Mouse (Mus musculus): ENCODE data around the gene Rsph14. TPM values are rescaled to one million over a fixed set of nuclear protein-coding genes. Genes with fewer than 3 reads are reported as not detected.
A peak's percentile ranks its signal among the peaks of the same experiment; 100 is the strongest.

Rsph14 gene
- polyA plus RNA-seq, 1 experiment from 2014 or later, result not detected

GRCm38 (mm10) chr10:74990584-74991322 is 41.6 kb downstream of the Rsph14 start:
- Histone ChIP-seq H3K27me3 (ENCODE audit: control insufficient read depth, insufficient read depth, low read length) (no peaks in the 10 kb centered on the region), H3K27ac (ENCODE audit: low read length) (no peak overlapping the region), H3K9ac (ENCODE audit: low read length) (peak overlapping the region; percentile 55; the same call in 1 of the 2 replicates), H3K4me3 (replicated peaks; ENCODE audit: low read length) (no peak overlapping the region), H3K9me3 (replicated peaks; ENCODE audit: control insufficient read depth, low read length) (no peaks in the 10 kb centered on the region), H3K4me1 (ENCODE audit: control insufficient read depth, insufficient read depth, low read length) (peaks cover 23% of the 10 kb centered on the region), H3K36me3 (ENCODE audit: control insufficient read depth, insufficient read depth, low read length) (0 out of 2 replicates have a peak, but pooled peaks cover 5% of the 10 kb centered on the region), H3K4me2 (ENCODE audit: low read depth, low read length) (no peak overlapping the region)
- ATAC-seq (ENCODE audit: insufficient read depth, low FRiP score), result no peak
- 45% methylated on average over 26 of the region's 26 CpGs for WGBS

- Histone ChIP-seq H3K9me3 (replicated peaks; ENCODE audit: control insufficient read depth, low read length) (no peaks in the 10 kb centered on the region), H3K4me1 (ENCODE audit: control insufficient read depth, insufficient read depth, low read length) (peaks cover 15% of the 10 kb centered on the region), H3K9ac (ENCODE audit: low read length) (no peak overlapping the region), H3K27ac (ENCODE audit: low read length) (no peak overlapping the region), H3K4me2 (ENCODE audit: low read depth, low read length) (no peak overlapping the region), H3K4me3 (replicated peaks; ENCODE audit: low read length) (no peak overlapping the region), H3K36me3 (ENCODE audit: control insufficient read depth, insufficient read depth, low read length) (0 out of 2 replicates have a peak, but pooled peaks cover 5% of the 10 kb centered on the region), H3K27me3 (ENCODE audit: control insufficient read depth, insufficient read depth, low read length) (no peaks in the 10 kb centered on the region)
- WGBS, result 78% methylated on average over 4 of the region's 4 CpGs
- ATAC-seq (ENCODE audit: insufficient read depth, low FRiP score), result no peak
Measured at GRCm38 (mm10) chr10:74989814-74990213, 42.6 kb downstream of the Rsph14 start.

- no peaks in the 10 kb centered on the region for H3K9me3 ChIP-seq (replicated peaks; ENCODE audit: control insufficient read depth, low read length)
- peak; percentile 62 for ATAC-seq (ENCODE audit: insufficient read depth, low FRiP score)
- H3K4me2 ChIP-seq (ENCODE audit: low read depth, low read length), result no peak overlapping the region
- no peaks in the 10 kb centered on the region for H3K27me3 ChIP-seq (ENCODE audit: control insufficient read depth, insufficient read depth, low read length)
- WGBS, result 52% methylated on average over 14 of the region's 14 CpGs
- no peak overlapping the region for H3K9ac ChIP-seq (ENCODE audit: low read length)
- no peak overlapping the region for H3K27ac ChIP-seq (ENCODE audit: low read length)
- H3K4me3 ChIP-seq (replicated peaks; ENCODE audit: low read length), result no peak overlapping the region
- 0 out of 2 replicates have a peak, but pooled peaks cover 5% of the 10 kb centered on the region for H3K36me3 ChIP-seq (ENCODE audit: control insufficient read depth, insufficient read depth, low read length)
- H3K4me1 ChIP-seq (ENCODE audit: control insufficient read depth, insufficient read depth, low read length), result peaks cover 9% of the 10 kb centered on the region
Measured at GRCm38 (mm10) chr10:74987698-74988470, 44.5 kb downstream of the Rsph14 start.

GRCm38 (mm10) chr10:74983176-74983575 is 49.2 kb downstream of the Rsph14 start:
- H3K36me3 ChIP-seq (ENCODE audit: control insufficient read depth, insufficient read depth, low read length), result no peaks in the 10 kb centered on the region
- H3K27ac ChIP-seq (ENCODE audit: low read length), result no peak overlapping the region
- H3K27me3 ChIP-seq (ENCODE audit: control insufficient read depth, insufficient read depth, low read length), result no peaks in the 10 kb centered on the region
- no peaks in the 10 kb centered on the region for H3K9me3 ChIP-seq (replicated peaks; ENCODE audit: control insufficient read depth, low read length)
- no peak overlapping the region for H3K4me2 ChIP-seq (ENCODE audit: low read depth, low read length)
- ATAC-seq (ENCODE audit: insufficient read depth, low FRiP score), result no peak
- H3K4me3 ChIP-seq (replicated peaks; ENCODE audit: low read length), result no peak overlapping the region
- H3K9ac ChIP-seq (ENCODE audit: low read length), result no peak overlapping the region
- H3K4me1 ChIP-seq (ENCODE audit: control insufficient read depth, insufficient read depth, low read length), result peaks cover 6% of the 10 kb centered on the region
- 70% methylated on average over 8 of the region's 8 CpGs for WGBS

- no peak overlapping the region for H3K27ac ChIP-seq (ENCODE audit: low read length)
- H3K27me3 ChIP-seq (ENCODE audit: control insufficient read depth, insufficient read depth, low read length), result no peaks in the 10 kb centered on the region
- ATAC-seq (ENCODE audit: insufficient read depth, low FRiP score), result no peak
- H3K4me3 ChIP-seq (replicated peaks; ENCODE audit: low read length), result no peak overlapping the region
- H3K4me2 ChIP-seq (ENCODE audit: low read depth, low read length), result no peak overlapping the region
- no peaks in the 10 kb centered on the region for H3K4me1 ChIP-seq (ENCODE audit: control insufficient read depth, insufficient read depth, low read length)
- no peak overlapping the region for H3K9ac ChIP-seq (ENCODE audit: low read length)
- WGBS, result 84% methylated on average over 12 of the region's 12 CpGs
- H3K9me3 ChIP-seq (replicated peaks; ENCODE audit: control insufficient read depth, low read length), result no peaks in the 10 kb centered on the region
- H3K36me3 ChIP-seq (ENCODE audit: control insufficient read depth, insufficient read depth, low read length), result no peaks in the 10 kb centered on the region
Measured at GRCm38 (mm10) chr10:74981159-74981558, 51.2 kb downstream of the Rsph14 start.

GRCm38 (mm10) chr10:74978056-74978455 is 54.3 kb downstream of the Rsph14 start:
- 78% methylated on average over 4 of the region's 4 CpGs for WGBS
- ATAC-seq (ENCODE audit: insufficient read depth, low FRiP score), result no peak
- no peaks in the 10 kb centered on the region for H3K27me3 ChIP-seq (ENCODE audit: control insufficient read depth, insufficient read depth, low read length)

GRCm38 (mm10) chr10:74976429-74976828 is 56.0 kb downstream of the Rsph14 start:
- 65% methylated on average over 7 of the region's 7 CpGs for WGBS
- H3K9me3 ChIP-seq (replicated peaks; ENCODE audit: control insufficient read depth, low read length), result no peaks in the 10 kb centered on the region
- no peaks in the 10 kb centered on the region for H3K36me3 ChIP-seq (ENCODE audit: control insufficient read depth, insufficient read depth, low read length)
- no peak overlapping the region for H3K4me3 ChIP-seq (replicated peaks; ENCODE audit: low read length)
- H3K4me2 ChIP-seq (ENCODE audit: low read depth, low read length), result no peak overlapping the region
- H3K27ac ChIP-seq (ENCODE audit: low read length), result no peak overlapping the region
- no peak for ATAC-seq (ENCODE audit: insufficient read depth, low FRiP score)
- H3K4me1 ChIP-seq (ENCODE audit: control insufficient read depth, insufficient read depth, low read length), result no peaks in the 10 kb centered on the region
- no peak overlapping the region for H3K9ac ChIP-seq (ENCODE audit: low read length)
- H3K27me3 ChIP-seq (ENCODE audit: control insufficient read depth, insufficient read depth, low read length), result no peaks in the 10 kb centered on the region

More at GRCm38 (mm10) chr10:74978056-74978455, 54.3 kb downstream of the Rsph14 start:
- Histone ChIP-seq H3K27ac (ENCODE audit: low read length) (no peak overlapping the region), H3K9ac (ENCODE audit: low read length) (no peak overlapping the region), H3K4me1 (ENCODE audit: control insufficient read depth, insufficient read depth, low read length) (no peaks in the 10 kb centered on the region), H3K9me3 (replicated peaks; ENCODE audit: control insufficient read depth, low read length) (no peaks in the 10 kb centered on the region), H3K4me3 (replicated peaks; ENCODE audit: low read length) (no peak overlapping the region), H3K36me3 (ENCODE audit: control insufficient read depth, insufficient read depth, low read length) (no peaks in the 10 kb centered on the region), H3K4me2 (ENCODE audit: low read depth, low read length) (no peak overlapping the region)

- Histone ChIP-seq H3K4me2 (ENCODE audit: low read depth, low read length) (no peak overlapping the region), H3K27me3 (ENCODE audit: control insufficient read depth, insufficient read depth, low read length) (no peaks in the 10 kb centered on the region), H3K9me3 (replicated peaks; ENCODE audit: control insufficient read depth, low read length) (no peaks in the 10 kb centered on the region), H3K4me3 (replicated peaks; ENCODE audit: low read length) (no peak overlapping the region), H3K36me3 (ENCODE audit: control insufficient read depth, insufficient read depth, low read length) (no peaks in the 10 kb centered on the region), H3K9ac (ENCODE audit: low read length) (no peak overlapping the region), H3K27ac (ENCODE audit: low read length) (no peak overlapping the region), H3K4me1 (ENCODE audit: control insufficient read depth, insufficient read depth, low read length) (no peaks in the 10 kb centered on the region)
- 53% methylated on average over 7 of the region's 7 CpGs for WGBS
- no peak for ATAC-seq (ENCODE audit: insufficient read depth, low FRiP score)
Measured at GRCm38 (mm10) chr10:74975626-74976025, 56.8 kb downstream of the Rsph14 start.

- WGBS, result 71% methylated on average over 6 of the region's 6 CpGs
- no peak overlapping the region for H3K4me3 ChIP-seq (replicated peaks; ENCODE audit: low read length)
- no peak for ATAC-seq (ENCODE audit: insufficient read depth, low FRiP score)
- no peak overlapping the region for H3K4me2 ChIP-seq (ENCODE audit: low read depth, low read length)
- no peak overlapping the region for H3K9ac ChIP-seq (ENCODE audit: low read length)
- H3K27ac ChIP-seq (ENCODE audit: low read length), result no peak overlapping the region
- no peaks in the 10 kb centered on the region for H3K36me3 ChIP-seq (ENCODE audit: control insufficient read depth, insufficient read depth, low read length)
- no peaks in the 10 kb centered on the region for H3K27me3 ChIP-seq (ENCODE audit: control insufficient read depth, insufficient read depth, low read length)
- no peaks in the 10 kb centered on the region for H3K9me3 ChIP-seq (replicated peaks; ENCODE audit: control insufficient read depth, low read length)
- peaks cover 1% of the 10 kb centered on the region; the same call in 1 of the 2 replicates for H3K4me1 ChIP-seq (ENCODE audit: control insufficient read depth, insufficient read depth, low read length)
Measured at GRCm38 (mm10) chr10:74973026-74973425, 59.4 kb downstream of the Rsph14 start.

All from stomach, embryonic 16.5 days (tissue).